Mouse (Mus musculus) ovary, postnatal 36 days (tissue): Measurements from ENCODE around the gene Cemip.

Source experiments
- DNase-seq: peaks from one replicate; pipeline ENCODE4 v3.0.0; 2022; ENCODE audit warnings: low spot score, mixed read lengths

Cemip gene

DNA sequence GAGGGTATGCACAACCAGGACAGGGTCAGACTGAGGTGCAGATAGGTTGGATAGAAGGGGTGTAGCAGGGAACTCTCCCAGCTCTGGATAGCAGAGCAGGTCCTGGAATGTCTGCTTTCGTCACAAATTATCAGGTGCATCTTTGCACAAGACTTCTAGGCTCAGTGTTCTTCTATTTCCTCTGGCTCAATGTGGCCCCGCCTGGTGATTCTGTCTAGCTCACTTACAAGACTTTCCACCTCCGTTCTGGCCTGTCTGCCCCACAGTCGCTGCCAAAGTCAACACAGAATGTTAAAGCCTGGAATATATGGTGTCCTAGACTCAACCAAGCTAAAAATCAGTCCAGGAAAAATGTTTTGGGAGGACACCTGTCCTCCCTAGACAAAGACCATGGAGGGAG, 57.9 kb downstream of the Cemip start:
- no peak for DNase-seq

DNA sequence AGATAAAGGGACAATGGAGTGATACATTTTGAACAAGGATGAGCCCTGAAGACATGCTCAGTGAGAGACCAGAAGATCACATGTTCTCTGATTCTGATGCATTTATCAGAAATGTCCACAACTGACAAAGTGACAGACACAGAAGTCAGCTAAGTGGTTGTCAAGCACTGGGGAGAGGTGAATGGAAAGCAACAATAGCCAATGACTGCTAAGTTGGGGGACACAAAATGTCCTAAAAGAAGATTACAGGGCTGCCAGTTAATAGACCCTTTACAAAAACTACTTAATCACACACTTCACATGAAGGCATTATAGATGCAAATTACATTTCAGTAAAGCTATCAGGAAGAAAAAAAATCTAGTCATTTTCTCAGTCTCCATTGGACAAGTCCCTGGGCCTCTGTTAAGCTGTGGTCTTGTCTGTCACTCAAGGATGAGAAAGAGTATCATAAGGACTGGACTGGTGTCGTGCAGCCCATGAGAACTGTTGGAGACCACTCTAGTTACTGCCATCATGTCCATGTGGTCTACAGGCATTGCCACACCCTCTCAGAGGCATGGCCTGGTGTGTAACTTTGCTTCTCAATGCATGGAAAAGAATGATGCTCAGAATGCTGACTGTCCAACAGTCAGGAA, 59.2 kb downstream of the Cemip start:
- no peak for DNase-seq

DNA sequence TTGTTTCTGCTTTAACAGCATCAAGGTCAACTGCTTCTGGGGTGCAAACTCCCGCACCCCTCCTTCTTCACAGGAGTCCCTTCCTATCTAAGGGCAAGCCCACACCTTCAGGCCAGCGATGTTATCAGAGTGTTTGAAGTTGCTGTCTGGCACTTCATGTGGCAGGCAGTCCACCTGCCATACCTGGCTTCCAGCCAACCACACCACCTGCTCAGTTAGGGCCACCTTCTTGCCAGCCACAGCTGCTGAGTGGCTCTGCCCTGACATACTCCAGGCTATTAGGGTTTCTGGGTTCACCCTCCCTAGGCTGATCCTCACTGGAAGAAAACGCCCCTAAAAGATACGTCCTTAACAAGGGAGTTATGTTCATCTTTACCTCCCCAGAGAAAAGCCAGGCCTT, 60.2 kb downstream of the Cemip start:
- no peak for DNase-seq

DNA sequence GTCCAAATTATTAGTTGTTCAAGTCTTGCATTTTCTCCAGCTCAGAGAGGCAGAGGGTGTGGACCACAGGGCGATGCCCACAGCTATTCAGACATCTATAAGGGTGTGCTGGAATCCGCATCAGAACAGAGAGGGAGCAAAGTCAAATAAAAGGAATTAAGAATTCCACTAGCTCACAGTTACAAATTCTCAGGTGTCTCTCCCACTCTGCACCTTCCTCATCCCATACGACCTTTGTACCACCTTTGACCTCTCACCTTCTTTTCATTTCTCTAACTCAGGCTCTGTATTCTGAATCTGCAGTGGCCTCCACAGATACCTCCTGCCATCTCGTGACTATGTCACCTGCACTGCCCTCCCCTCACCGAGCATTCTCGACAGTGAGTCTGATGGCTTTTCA, 62.8 kb downstream of the Cemip start:
- no peak for DNase-seq

DNA sequence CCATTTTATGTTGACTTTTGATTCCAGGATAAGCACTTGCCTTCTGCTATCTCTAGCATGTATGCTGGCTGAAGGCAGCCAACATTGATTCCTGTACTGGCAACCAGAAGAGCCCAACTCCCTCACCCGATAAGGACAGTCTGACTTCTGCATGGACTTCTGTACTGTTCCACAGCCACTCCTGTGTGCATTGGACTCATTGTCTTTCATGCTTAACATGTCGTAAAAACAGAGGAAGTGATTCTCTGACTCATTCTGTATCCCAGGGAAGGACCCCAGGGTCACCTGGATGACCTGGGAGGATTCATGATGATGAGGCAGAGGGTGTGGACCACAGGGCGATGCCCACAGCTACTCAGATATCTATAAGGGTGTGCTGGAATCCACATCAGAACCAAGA, 63.8 kb downstream of the Cemip start:
- no peak for DNase-seq

DNA sequence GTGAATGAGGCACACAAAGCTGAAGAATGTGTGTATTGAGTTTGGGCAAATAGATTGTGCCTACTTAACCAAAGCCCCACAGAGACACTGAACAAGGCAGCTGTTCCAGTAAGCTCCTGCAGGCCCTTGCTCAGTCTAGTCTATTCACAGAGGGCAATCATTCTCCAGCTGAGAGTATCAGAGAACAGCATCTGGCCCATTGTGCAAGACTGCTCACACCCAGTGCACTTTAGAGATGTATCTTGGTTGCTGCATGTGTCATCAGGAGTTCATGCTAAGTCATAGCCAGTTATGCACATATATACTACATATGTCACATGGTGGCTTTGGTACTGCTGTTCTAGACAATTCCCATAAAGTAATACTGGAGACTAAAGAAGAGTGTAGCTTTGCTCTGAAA, 66.9 kb downstream of the Cemip start:
- DNase-seq, result no peak

DNA sequence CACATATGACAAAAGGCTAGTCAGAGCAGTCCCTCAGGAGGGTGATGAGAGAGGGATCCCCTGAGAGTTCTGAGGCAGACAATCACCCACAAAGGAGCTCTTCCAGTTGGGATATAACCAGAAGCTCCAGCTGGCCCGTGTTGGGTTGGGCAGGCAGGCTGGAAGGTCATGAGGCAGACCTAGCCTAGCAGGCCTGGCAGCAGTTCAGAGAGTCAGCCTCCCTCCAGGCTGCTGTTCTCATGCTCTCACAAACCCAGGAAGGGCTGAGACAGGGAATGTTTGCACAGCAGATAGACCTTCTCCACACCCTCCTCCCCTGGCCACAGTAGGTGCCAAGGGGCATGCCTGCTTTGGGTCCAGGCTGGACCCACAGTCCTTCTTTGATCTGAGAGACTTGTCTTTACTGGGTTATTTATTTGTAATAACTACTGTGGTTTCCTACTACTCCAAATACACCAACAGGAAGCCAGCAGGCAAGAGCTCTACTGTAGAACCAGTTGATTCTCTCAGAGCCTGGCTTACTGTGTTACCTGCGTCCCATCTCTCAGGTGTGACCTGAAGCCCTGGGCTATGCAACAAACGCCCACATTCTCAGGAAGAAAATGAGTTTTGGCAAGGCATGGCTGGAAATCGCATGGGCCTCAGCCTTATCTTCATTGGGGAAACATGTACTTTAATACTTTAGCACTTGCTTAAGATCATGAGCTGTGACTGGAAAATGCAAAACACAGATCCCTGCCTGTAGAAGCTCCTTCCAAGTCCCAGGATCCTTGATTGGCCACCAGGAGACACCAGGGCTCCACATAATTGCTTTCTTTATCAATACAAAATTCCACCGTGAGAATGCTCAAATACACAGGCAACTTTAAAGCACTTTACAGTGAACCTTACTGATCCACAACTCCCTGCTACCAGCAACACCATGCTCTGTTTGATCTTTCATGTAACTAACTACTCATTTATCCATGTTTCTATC, 67.7 kb downstream of the Cemip start:
- peak; percentile 60 for DNase-seq

DNA sequence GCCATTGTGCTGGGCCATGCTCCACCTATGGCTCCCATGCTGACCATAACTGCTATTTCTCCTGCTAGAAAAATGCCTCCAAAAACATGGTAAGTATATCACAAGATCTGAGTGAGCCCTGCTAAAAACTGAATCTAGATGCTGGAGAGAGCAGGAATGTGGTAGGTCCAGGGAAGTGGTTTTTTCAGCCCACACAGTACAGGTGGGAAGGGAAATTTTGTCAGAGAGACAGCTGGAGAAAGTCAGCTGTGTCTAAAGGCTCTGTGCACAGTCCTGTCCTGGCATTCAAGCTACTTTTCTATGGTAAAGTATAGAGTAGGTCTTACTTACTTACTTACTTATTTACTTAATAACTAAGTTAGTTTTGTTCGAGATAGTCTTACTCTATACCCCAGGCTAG, 71.3 kb downstream of the Cemip start:
- no peak for DNase-seq

DNA sequence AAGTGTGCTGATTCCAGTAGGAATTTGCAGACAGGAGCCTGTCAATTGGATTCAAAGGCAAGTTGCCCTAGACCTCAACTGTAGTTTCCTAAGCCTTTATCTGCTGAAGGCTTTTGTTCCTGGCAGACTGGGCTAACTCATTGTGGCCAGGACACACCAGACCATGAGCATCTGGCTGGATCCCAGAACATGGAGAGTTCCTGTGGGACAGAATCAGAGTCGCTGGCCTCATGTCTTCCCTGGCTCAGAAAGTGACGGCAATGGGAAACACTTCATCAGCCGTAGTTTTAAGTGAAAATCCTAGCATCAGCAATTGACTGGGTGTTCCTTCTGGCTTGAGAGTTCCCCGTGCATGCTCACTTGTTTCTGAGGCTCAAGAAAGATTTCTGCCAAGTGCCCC, 72.6 kb downstream of the Cemip start:
- no peak for DNase-seq

DNA sequence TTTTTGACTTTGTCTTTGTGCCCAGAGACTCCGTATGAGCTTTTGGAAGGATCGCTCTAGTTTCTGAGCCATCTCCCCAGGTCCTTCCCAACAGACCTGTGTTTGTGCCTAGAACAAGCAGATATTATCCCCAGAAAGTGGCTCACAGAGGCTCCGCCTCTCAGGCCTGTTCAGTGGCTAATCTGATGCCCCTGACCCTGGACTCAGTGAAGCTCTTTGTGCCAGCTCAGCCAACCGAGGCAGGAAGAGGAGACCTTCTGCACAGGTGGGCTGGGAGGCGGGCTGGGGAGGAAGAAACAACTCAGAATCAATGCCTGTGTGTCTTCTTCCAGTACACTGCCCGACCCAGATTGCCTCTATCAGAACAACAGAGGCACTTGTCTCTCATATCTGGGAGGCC, 81.9 kb downstream of the Cemip start:
- no peak for DNase-seq

DNA sequence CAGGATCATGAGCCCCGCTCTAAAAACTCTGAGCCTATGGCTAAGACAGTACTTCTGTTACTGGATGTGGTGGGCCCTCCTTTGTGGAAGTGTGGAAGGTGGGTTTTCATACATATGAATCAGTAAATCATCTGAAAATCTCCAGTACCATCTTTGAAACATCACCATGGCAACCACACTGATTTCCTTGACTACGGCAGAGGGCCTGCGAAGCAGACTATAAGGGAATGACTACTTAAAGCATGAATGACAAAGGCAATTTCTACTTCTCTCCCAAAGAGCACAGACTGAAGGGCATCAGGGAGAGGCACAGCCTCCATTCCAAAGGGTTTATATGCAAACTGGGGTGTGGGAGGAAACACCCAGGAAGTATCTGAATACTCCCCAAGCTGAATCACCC, 84.8 kb downstream of the Cemip start:
- no peak for DNase-seq

DNA sequence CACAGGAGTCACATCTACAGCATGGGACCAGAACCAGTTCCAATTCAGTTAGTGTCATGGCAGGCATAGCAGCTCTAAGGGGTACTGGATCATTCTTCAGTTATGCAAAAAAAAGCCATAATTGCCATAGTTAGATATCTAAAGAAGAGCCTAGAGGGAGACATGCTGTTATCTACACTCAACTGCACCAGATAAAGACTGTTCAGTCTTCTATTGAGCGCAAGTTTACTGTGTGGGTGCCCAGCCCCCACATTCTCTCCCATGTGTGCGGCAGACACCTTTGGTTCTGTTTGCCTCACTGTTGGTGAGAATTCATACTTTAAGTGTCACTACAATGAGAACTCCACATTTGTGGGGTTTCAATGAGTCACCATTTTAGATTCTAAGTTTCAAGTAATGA, 85.6 kb downstream of the Cemip start:
- no peak for DNase-seq

DNA sequence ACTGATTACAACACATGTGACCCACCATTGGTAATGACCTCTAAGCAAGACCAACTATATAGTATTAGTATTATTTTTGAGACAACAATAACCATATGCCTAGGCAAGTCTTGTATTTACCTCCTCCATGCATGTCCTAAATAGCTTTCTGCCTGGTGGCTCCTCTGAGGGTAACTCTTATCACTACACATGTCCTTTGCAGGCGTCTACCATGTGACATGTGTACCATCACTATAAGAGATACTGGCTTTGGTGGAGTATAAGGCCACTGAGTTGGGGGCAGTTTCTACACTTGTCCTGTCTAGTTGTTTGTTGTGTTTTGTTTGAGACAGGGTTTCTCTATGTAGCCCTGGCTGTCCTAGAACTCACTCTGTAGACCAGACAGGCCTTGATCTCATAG, 86.7 kb downstream of the Cemip start:
- DNase-seq, result no peak

DNA sequence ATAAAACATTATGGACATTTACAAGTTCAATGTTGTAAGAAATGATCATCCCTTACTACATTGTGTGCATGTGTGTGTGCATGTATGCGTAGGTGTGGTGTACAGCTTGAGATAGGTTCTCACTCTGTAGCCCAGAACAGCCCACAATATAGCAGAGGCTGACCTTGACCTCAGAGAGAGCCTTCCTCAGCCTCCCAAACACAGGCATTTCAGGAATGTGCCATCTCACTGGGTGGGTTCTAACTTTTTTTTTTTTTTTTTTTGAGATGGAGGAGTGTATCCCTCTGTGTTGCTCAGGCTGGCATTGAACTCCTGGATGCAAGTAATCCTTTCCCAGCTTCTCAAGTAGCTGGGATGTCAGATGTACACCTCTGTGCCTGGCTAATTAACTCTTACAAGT, 92.0 kb downstream of the Cemip start:
- no peak for DNase-seq

DNA sequence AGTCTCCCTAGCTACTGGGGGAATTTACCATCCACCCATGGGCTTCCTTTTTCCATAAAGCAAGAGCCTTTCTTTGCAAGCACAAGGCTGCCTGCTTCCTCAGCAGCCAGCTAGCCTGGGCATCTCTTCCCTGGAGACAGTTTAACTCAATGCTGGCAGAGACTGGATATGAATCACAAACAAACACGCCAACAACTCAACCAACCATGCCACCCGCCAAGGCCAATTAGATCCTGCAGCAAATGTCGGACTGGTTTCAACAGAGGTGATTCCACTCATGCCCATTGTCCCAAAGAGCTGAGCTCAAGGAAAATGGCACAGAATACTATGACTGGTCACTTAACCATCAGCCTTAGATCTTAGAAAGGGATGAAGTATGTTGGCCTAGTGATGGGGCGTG, 97.0 kb downstream of the Cemip start:
- no peak for DNase-seq

DNA sequence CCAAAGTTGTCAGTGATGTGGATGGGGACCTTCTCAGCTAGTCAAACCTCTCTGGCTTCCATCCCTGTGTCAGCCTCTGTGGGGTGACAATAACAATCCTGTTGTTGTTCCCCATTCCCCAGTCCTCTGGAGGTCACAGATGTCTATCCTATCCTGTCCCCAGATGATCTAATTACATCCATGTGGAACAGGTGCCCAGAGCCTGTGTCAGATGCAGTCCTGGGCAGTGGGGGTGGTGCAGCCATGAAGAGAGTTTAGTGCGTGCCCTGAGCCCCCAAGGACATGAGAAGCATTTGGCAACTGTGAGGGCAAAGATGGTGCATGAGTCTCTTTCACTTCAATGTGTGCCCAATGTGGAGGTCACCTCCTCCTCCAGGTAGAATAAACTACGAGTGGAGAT, 100.6 kb downstream of the Cemip start:
- no peak for DNase-seq

DNA sequence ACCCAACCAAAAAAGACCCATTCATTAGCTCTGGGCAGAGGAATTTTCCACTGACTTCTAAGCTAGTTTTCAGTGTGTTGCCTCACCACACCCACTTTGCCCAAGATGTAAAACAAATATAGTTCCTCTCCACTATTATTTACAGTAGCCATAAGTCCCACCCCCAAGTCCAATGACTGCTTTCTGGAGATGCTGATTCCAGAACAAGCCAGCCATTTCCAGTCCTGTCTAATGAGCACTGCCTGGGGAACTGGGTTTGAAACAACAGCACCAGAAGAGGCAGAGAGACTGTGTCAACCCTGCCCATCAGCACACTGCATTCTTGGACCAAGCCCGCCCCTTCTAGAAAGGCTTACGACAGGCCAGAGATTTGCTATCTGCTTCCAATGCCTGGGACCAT, 103.7 kb downstream of the Cemip start:
- no peak for DNase-seq

DNA sequence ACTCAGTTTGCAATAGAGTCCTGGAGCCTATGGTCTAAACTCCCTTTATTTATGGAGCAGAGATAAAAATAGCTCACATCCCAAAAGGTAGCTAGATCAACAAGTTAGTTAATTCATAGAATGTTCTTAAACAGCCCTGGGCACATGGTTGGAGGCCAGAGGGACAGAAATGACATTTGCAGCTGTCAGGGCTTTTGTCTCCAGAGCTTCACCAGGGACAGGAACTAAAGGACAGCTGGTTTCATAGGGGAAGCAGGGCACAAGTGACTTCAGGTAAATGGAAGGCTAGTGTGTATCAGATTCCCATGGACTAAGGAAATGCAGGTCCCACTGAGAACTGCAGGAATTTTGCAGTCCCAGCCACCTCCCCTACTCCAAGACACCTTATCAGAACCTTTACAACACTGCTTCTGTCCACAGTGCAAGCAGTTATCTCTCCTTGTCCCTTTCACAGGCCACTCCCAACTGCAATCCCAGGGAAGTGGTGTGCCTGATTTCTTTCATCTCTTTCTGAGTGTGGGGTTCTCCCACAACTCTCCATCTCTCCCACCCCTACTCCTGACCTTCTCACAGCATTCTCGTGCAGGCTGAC, 107.3 kb downstream of the Cemip start:
- DNase-seq, result no peak

DNA sequence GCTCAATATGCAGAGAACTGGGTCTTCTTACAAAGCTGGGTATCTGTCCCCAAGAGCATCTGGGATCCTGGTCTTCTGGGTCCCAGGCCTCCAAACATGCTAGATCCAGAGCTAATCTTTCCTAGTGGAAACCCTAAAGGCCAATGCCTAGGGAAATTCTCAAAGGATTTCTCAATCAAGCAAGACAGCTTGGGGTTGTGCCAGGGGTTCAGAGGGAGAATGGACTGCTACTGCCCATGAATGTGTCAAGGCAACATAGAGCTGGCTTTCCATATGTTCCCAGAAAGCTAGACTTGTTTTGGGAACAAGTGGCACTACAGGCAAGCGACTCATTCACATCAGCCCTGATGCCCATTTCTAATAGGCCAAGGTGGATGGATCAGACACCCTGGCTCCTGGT, 107.9 kb downstream of the Cemip start:
- no peak for DNase-seq

DNA sequence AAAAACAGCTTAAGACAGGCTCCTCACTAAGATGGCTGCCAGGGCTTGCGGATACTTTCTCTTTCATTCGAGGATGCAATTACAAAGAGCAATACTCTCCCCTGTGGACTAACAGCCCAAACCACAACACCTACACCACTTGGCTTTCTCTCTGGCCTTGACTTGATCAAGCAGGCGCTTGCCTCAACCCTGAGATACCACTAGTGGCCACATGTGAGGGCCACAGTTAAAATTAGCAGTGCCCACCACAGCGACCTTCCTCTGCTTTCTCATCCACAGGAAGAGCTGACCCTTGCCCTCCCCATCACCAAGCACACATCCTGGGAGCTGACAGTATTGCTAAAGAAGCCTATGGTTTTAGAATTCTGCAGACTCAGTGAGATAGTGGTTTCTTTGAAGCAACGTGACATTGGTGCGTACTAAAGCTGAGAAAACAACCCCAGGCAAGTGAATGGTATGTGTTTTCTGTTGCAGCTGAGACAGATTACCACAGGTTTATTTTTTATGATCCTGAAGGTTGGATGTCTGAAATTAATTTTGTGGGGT, 109.8 kb downstream of the Cemip start:
- DNase-seq, result no peak

DNA sequence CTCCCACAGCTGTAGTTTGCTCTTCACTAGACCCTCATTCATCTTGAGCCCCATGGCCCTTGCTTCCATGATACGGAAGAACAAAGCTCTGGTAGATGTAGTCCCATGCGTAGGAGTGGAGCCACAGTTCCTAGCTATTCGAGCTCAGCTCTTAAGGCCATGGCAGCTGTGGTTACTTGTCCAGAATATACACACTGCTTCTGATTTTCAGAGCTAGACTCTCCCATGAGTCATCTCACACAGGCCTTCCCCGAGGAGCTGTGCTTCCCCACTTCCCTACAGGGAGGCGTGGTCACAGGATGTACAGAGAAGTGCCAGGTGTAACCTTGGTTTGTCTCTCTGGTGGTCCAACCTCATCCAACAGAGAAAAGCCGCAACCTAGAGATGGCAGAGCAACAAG, 111.0 kb downstream of the Cemip start:
- no peak for DNase-seq

DNA sequence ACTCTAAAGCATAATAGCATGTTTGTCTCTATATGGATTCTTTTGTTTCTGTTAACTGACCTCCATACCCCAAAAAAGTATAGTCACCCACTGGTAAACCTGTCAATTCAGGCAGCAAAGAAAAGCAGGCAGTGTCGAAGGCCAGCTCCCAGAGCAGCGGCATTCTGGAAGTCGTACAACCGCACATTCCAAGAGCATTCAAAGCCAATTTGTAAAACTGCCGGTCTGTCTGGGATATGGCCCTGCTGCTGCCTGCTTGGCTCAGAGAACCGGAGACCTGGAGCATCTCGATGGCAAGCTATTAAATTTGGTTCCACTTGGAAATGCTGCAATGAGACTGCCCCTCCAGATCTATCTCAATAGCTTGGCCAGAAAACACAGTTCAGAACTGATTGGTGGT, 113.8 kb downstream of the Cemip start:
- DNase-seq, result no peak
